Mouse (Mus musculus): ENCODE measurements at regions not wholly inside any gene's neighbourhood (a gene's known extent, or its start where the extent isn't known, plus 50 kb on each side); places are given as distances from the start of the nearest gene placed in this dataset.

GRCm38 (mm10) chr8:126806591-126806990, 139.1 kb downstream of the Tomm20 start:
- TF ChIP-seq MAX (IDR thresholded peaks at IDR 0.05): no peak
- TF ChIP-seq CTCF (IDR thresholded peaks at IDR 0.05; ENCODE audit: control insufficient read depth, insufficient read depth, insufficient read length): no peak
- no peak for TF ChIP-seq MYOD1 (IDR thresholded peaks at IDR 0.05; ENCODE audit: control insufficient read depth, insufficient read length, low read depth)
- TF ChIP-seq USF1 (IDR thresholded peaks at IDR 0.05; ENCODE audit: low read depth): no peak
- no peak for TF ChIP-seq CEBPB (IDR thresholded peaks at IDR 0.05; ENCODE audit: low read depth)
- TF ChIP-seq MYOG (IDR thresholded peaks at IDR 0.05; ENCODE audit: control insufficient read depth, extremely low read depth, insufficient read length): no peak
- no peak for TF ChIP-seq FOSL1 (IDR thresholded peaks at IDR 0.05; ENCODE audit: insufficient read depth, low read length, poor library complexity, severe bottlenecking)
